Mouse (Mus musculus) Muller cell, postnatal 12 days (primary cell): ENCODE results near the gene Rbfox1.

ENCODE experiments used
- DNase-seq: peaks from one replicate; pipeline ENCODE4 v3.0.0-alpha.2; 2015; ENCODE audit errors: inconsistent ontology term

Gene Rbfox1

GRCm38 (mm10) chr16:5884746-5885689 lies at the start of gene Rbfox1:
Gene Rbfox1, plus strand, starts transcription at chr16:5885355.
- DNase-seq, result no peak

- no peak for DNase-seq
These were observed 48.4 kb upstream of the Rbfox1 start for GRCm38 (mm10) chr16:5836744-5837143.

- DNase-seq, result no peak
These were observed 44.0 kb upstream of the Rbfox1 start for GRCm38 (mm10) chr16:5841167-5841566.

GRCm38 (mm10) chr16:5845645-5846044 lies 39.5 kb upstream of the Rbfox1 start:
- DNase-seq, result no peak

- no peak for DNase-seq
These were observed 32.1 kb upstream of the Rbfox1 start for GRCm38 (mm10) chr16:5853055-5853454.

GRCm38 (mm10) chr16:5864350-5864749 lies 20.8 kb upstream of the Rbfox1 start:
- no peak for DNase-seq

- no peak for DNase-seq
These were observed 18.2 kb upstream of the Rbfox1 start for GRCm38 (mm10) chr16:5866966-5867365.

GRCm38 (mm10) chr16:5870391-5870790 lies 14.8 kb upstream of the Rbfox1 start:
- no peak for DNase-seq

GRCm38 (mm10) chr16:5881820-5882219 lies 3.3 kb upstream of the Rbfox1 start:
- peak; percentile 66 for DNase-seq

- no peak for DNase-seq
These were observed 515 bp downstream of the Rbfox1 start for GRCm38 (mm10) chr16:5885690-5886050.

- DNase-seq, result no peak
These were observed 10.4 kb downstream of the Rbfox1 start for GRCm38 (mm10) chr16:5895564-5895963.

- DNase-seq, result peak; percentile 24
These were observed 13.2 kb downstream of the Rbfox1 start for GRCm38 (mm10) chr16:5898330-5898729.

- DNase-seq, result no peak
These were observed 25.6 kb downstream of the Rbfox1 start for GRCm38 (mm10) chr16:5910742-5911141.

GRCm38 (mm10) chr16:5911880-5912327 lies 26.7 kb downstream of the Rbfox1 start:
- peak; percentile 93 for DNase-seq

GRCm38 (mm10) chr16:5917937-5918336 lies 32.8 kb downstream of the Rbfox1 start:
- no peak for DNase-seq

- DNase-seq, result peak; percentile 24
These were observed 41.8 kb downstream of the Rbfox1 start for GRCm38 (mm10) chr16:5926986-5927385.

GRCm38 (mm10) chr16:5931680-5932079 lies 46.5 kb downstream of the Rbfox1 start:
- peak; percentile 27 for DNase-seq

GRCm38 (mm10) chr16:5940016-5940415 lies 54.9 kb downstream of the Rbfox1 start:
- no peak for DNase-seq

GRCm38 (mm10) chr16:5945682-5946081 lies 60.5 kb downstream of the Rbfox1 start:
- DNase-seq, result peak; percentile 8

- peak; percentile 29 for DNase-seq
These were observed 68.0 kb downstream of the Rbfox1 start for GRCm38 (mm10) chr16:5953106-5953505.

GRCm38 (mm10) chr16:5957418-5957817 lies 72.3 kb downstream of the Rbfox1 start:
- no peak for DNase-seq

GRCm38 (mm10) chr16:5961786-5962185 lies 76.6 kb downstream of the Rbfox1 start:
- no peak for DNase-seq

GRCm38 (mm10) chr16:5974172-5974571 lies 89.0 kb downstream of the Rbfox1 start:
- no peak for DNase-seq
